Mouse (Mus musculus): ENCODE results near the gene Cgn.
"Not testable (repeated sequence)": the region's sequence is repeated elsewhere in the genome, so short reads cannot be mapped to it uniquely, and the experiment has no call there.

DNA sequence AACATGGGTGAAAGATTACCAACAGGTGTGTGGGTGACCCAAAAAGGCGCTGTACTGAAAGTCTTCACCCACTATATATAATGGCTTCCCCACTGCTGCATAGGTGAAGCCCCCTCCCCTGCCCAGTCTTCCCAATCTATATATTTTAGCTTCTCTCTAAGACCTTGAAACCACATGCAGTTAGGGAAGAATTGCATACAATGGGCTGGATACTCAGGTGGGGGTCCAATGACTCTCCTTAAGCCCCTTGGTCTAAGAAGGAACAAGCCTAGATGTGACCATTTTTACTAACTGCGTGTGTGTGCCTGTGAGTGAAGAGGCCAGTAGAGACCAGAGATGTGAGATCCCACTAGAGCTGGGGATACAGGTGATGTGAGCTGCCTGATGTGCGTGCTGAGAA is 72.9 kb downstream of the Cgn start:
- TF ChIP-seq ELF1 (IDR thresholded peaks at IDR 0.05; ENCODE audit: low read depth, low read length); RCOR1 (IDR thresholded peaks at IDR 0.05; ENCODE audit: low read depth, low read length); EP300 (IDR thresholded peaks at IDR 0.05; ENCODE audit: low read depth in 1 of 2, low read length in 2 of 2); CTCF (IDR thresholded peaks at IDR 0.05 in 2 of 3, conservative IDR thresholded peaks at IDR 0.05 in 1 of 3; ENCODE audit: control insufficient read depth in 1 of 3, insufficient read depth in 1 of 3, low read depth in 2 of 3, low read length in 3 of 3, poor library complexity in 1 of 3, severe bottlenecking in 1 of 3); POLR2AphosphoS2 (IDR thresholded peaks at IDR 0.05; ENCODE audit: low read length); NRF1 (IDR thresholded peaks at IDR 0.05; ENCODE audit: insufficient read depth, low read depth, low read length, poor library complexity, severe bottlenecking); MEF2A (IDR thresholded peaks at IDR 0.05; ENCODE audit: extremely low read depth, insufficient replicate concordance, low read depth, low read length, poor library complexity, severe bottlenecking); BHLHE40 (IDR thresholded peaks at IDR 0.05; ENCODE audit: borderline replicate concordance, low read depth, low read length); POLR2A (IDR thresholded peaks at IDR 0.05; ENCODE audit: control insufficient read depth in 1 of 2, insufficient read depth in 1 of 2, low read depth in 1 of 2, low read length in 2 of 2, poor library complexity in 1 of 2); ZKSCAN1 (IDR thresholded peaks at IDR 0.05; ENCODE audit: low read depth, low read length): not testable (repeated sequence)
